Mouse (Mus musculus) ES-Bruce4 (cell line): ENCODE results near the gene Aldh4a1.

Experiments used
- CTCF ChIP-seq: IDR thresholded peaks from one replicate; pipeline ENCODE4 v1.8.1; 2011; ENCODE audit warnings: low read depth, low read length
- EP300 ChIP-seq: IDR thresholded peaks from 2 replicates; pipeline ENCODE4 v1.6.1; 2011; ENCODE audit warnings: low read depth, low read length; ENCODE audit not compliant: insufficient read depth
- POLR2A ChIP-seq: IDR thresholded peaks from one replicate; pipeline ENCODE4 v1.8.1; 2011; ENCODE audit warnings: low read length; ENCODE audit not compliant: insufficient read depth

DNA sequence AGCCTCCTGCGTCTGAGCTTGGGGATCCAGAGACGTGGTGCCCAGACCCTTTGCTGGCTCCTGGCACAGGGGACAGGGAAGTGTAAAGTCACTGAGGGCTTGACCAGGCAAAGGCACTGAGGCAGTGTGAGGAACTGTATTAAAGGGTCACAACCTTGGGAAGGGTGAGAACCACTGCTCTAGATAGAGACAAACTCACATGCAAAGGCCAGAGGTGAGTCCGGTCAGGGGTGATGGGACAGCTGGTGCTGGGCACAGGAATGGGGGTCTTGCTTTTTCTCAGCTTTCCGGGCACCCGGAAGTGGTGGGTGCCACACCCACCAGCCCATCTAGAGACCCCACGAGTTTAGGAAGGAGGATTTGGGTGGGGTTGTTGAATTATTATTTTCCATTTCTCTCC is 29.3 kb upstream of the Aldh4a1 start:
- TF ChIP-seq CTCF = no peak
- no peak for TF ChIP-seq POLR2A
- TF ChIP-seq EP300 = no peak
